In genomic region chr1:59286316-59286850, GRCm38 (mm10) we compare ENCODE assay signal across 15 mouse cellular contexts. TPM values are rescaled to one million over a fixed set of nuclear protein-coding genes. Genes with fewer than 3 reads are reported as not detected.
DNase-seq lines count a peak whose midpoint lies in the region; ATAC-seq and TF ChIP-seq lines count a peak whose summit lies in the region.
"Had no signal": no experiment of that assay in that cellular context is flagged by ENCODE, and none has a peak within 500 bp of the region (broad histone marks: within the 10 kb centered on the region; RNA-seq: fewer than 3 reads in every experiment).

No protein-coding gene starts in this region.

- no peak for DNase-seq in gastrocnemius, adult 2 months
- no peak for DNase-seq in gastrocnemius, postnatal 36 days
- peak; percentile 13 for DNase-seq in lung, postnatal 0 days (ENCODE audit: low spot score)
- no peak for DNase-seq in lung, postnatal 14 days
- peak; percentile 3 for DNase-seq in c-Kit-positive CD71-positive TER-119-positive erythroid progenitor cells, embryonic 14.5 days (ENCODE audit: low spot score)
- peak; percentile 10 for DNase-seq in thymus, postnatal 0 days (ENCODE audit: low spot score)
- no peak for DNase-seq in heart, adult 8-10 months (ENCODE audit: low spot score)
- DNase-seq: adrenal gland, adult 2 months; cerebellum, adult 2 months; right cerebral cortex, postnatal 14 days had no signal

- no peaks in the 10 kb centered on the region for H3K4me1 ChIP-seq in lung, postnatal 0 days (ENCODE audit: insufficient read depth, low read depth, low read length)
- H3K4me1 ChIP-seq: midbrain, embryonic 12.5 days; neural tube, embryonic 15.5 days had no signal

- H3K4me3 ChIP-seq in gastrocnemius, adult 2 months: no peak overlapping the region
- H3K4me3 ChIP-seq in lung, postnatal 0 days (ENCODE audit: low read depth, low read length): no peak overlapping the region
- H3K4me3 ChIP-seq: midbrain, embryonic 12.5 days; neural tube, embryonic 15.5 days had no signal

- no peaks in the 10 kb centered on the region for H3K27me3 ChIP-seq in lung, postnatal 0 days (replicated peaks; ENCODE audit: insufficient read depth, low read length)
- H3K27me3 ChIP-seq: midbrain, embryonic 12.5 days; neural tube, embryonic 15.5 days had no signal

- TF ChIP-seq EP300 in lung, postnatal 0 days (IDR thresholded peaks at IDR 0.05): no peak

- ATAC-seq in lung, postnatal 0 days: no peak
- ATAC-seq in erythroblast, adult 5-6 weeks (replicated peaks; ENCODE audit: low FRiP score, poor library complexity, severe bottlenecking): no peak
- ATAC-seq: intestine, embryonic 16.5 days had no signal

- no peaks in the 10 kb centered on the region for H3K36me3 ChIP-seq in lung, postnatal 0 days (ENCODE audit: insufficient read depth, low read length)
- H3K36me3 ChIP-seq: midbrain, embryonic 12.5 days; neural tube, embryonic 15.5 days had no signal

- H3K9ac ChIP-seq in lung, postnatal 0 days (replicated peaks; ENCODE audit: low read depth): no peak overlapping the region
- H3K9ac ChIP-seq: midbrain, embryonic 12.5 days; neural tube, embryonic 15.5 days had no signal

- no peaks in the 10 kb centered on the region for H3K9me3 ChIP-seq in lung, postnatal 0 days (ENCODE audit: low read length)
- H3K9me3 ChIP-seq: midbrain, embryonic 12.5 days; neural tube, embryonic 15.5 days had no signal

- no peak overlapping the region for H3K4me2 ChIP-seq in lung, postnatal 0 days (replicated peaks; ENCODE audit: low read depth, low read length)
- H3K4me2 ChIP-seq: midbrain, embryonic 12.5 days; neural tube, embryonic 15.5 days had no signal

- WGBS in lung, postnatal 0 days: 72% methylated on average over 13 of the region's 13 CpGs

- no peak overlapping the region for H3K27ac ChIP-seq in gastrocnemius, adult 2 months
- H3K27ac ChIP-seq in lung, postnatal 0 days (ENCODE audit: low read length): no peak overlapping the region
- H3K27ac ChIP-seq: midbrain, embryonic 12.5 days; neural tube, embryonic 15.5 days had no signal

- TF ChIP-seq CTCF in gastrocnemius, adult 2 months (IDR thresholded peaks at IDR 0.05): peak; percentile 51
- peak; percentile 39 for TF ChIP-seq CTCF in lung, postnatal 0 days (IDR thresholded peaks at IDR 0.05)

- intact Hi-C loops in gastrocnemius, adult 2 months (cut with DNase I): no loop called here
- intact Hi-C loops in gastrocnemius, postnatal 36 days (cut with DNase I): no loop called here

RNA-seq across cellular contexts. Expression of gene Cdk15, which starts 29.7 kb away (rescaled TPM):
- under 1 TPM in 1 of 2 experiments, not detected in 1; 0.14 TPM for total RNA-seq in gastrocnemius, adult 2 months (2021)
- not detected for total RNA-seq in gastrocnemius, postnatal 36 days (2021)
- polyA plus RNA-seq in lung, postnatal 0 days (2015; fragmentation: Nextera tagmentation; extraction: Ambion mirVana): 0.13 and 0.35 TPM in 2 replicates
- 1.5 and 4.4 TPM in 2 replicates for polyA plus RNA-seq in thymus, postnatal 0 days (2015; fragmentation: Nextera tagmentation; extraction: Ambion mirVana)
- not detected in 2 replicates for total RNA-seq in erythroblast, adult 5-6 weeks (2015; ENCODE audit: low replicate concordance)
- total RNA-seq in erythroblast, adult 5-6 weeks (2017; ENCODE audit: low replicate concordance): not detected in 2 replicates
- total RNA-seq in heart, adult 8-10 months (2022): not detected
- total RNA-seq: adrenal gland, adult 2 months had no signal
- polyA plus RNA-seq: adrenal gland, adult 2 months; heart, postnatal 0 days had no signal

RNA-seq across cellular contexts. Expression of gene Als2, which starts 49.4 kb away (rescaled TPM):
- 10 to 100 TPM; 17.3 to 17.8 TPM for total RNA-seq in gastrocnemius, adult 2 months (2021)
- 10 to 100 TPM; 13.6 to 16.1 TPM for total RNA-seq in gastrocnemius, postnatal 36 days (2021)
- polyA plus RNA-seq in lung, postnatal 0 days (2015; fragmentation: Nextera tagmentation; extraction: Ambion mirVana): 3.4 and 4.0 TPM in 2 replicates
- polyA plus RNA-seq in thymus, postnatal 0 days (2015; fragmentation: Nextera tagmentation; extraction: Ambion mirVana): 11.9 and 14.2 TPM in 2 replicates
- 3.1 and 12.3 TPM in 2 replicates for total RNA-seq in erythroblast, adult 5-6 weeks (2015; ENCODE audit: low replicate concordance)
- total RNA-seq in erythroblast, adult 5-6 weeks (2017; ENCODE audit: low replicate concordance): 5.5 and 6.3 TPM in 2 replicates
- total RNA-seq in heart, adult 8-10 months (2022): 10 to 100 TPM; 10.6 to 10.9 (median 10.7) TPM

Comparison
In these comparisons a context has a peak if more than half of its experiments do, and no peak if none do; other contexts are left out.
1. DNase-seq: peak in lung, postnatal 0 days (single experiment), c-Kit-positive CD71-positive TER-119-positive erythroid progenitor cells, embryonic 14.5 days (single experiment) and thymus, postnatal 0 days (single experiment); none in gastrocnemius, adult 2 months (single experiment), gastrocnemius, postnatal 36 days (0 of 2), lung, postnatal 14 days (single experiment) and heart, adult 8-10 months (single experiment).